Mouse (Mus musculus) myocyte (in vitro differentiated cells): ENCODE results near the gene Napsa.

Source experiments
- CEBPB ChIP-seq: IDR thresholded peaks from 2 replicates; pipeline ENCODE4 v1.6.1; 2011; ENCODE audit warnings: mild to moderate bottlenecking, moderate library complexity; ENCODE audit not compliant: poor library complexity, insufficient read depth, severe bottlenecking
- E2F4 ChIP-seq: IDR thresholded peaks from one replicate; pipeline ENCODE4 v1.6.1; 2011; ENCODE audit warnings: mild to moderate bottlenecking, control low read depth, moderate library complexity; ENCODE audit not compliant: insufficient read depth
- MAX ChIP-seq: IDR thresholded peaks from one replicate; pipeline ENCODE4 v1.6.1; 2011; ENCODE audit warnings: low read depth, mild to moderate bottlenecking, control low read depth
- MYOD1 ChIP-seq, 3 experiments: IDR thresholded peaks; one replicate each; pipeline ENCODE4 v1.6.1; 2011; ENCODE audit warnings: control low read depth in 2 of 3, low read depth in 2 of 3, mild to moderate bottlenecking in 2 of 3, moderate library complexity in 1 of 3; ENCODE audit not compliant: insufficient read length in 2 of 3, control insufficient read depth in 1 of 3
- MYOG ChIP-seq, 3 experiments: IDR thresholded peaks; one replicate each; pipeline ENCODE4 v1.6.1; 2011; ENCODE audit warnings: control low read depth in 2 of 3, low read depth in 2 of 3, mild to moderate bottlenecking in 2 of 3; ENCODE audit not compliant: insufficient read length in 2 of 3, control insufficient read depth in 1 of 3, insufficient read depth in 1 of 3
- POLR2A ChIP-seq: IDR thresholded peaks from one replicate; pipeline ENCODE4 v1.6.1; 2011; ENCODE audit warnings: low read depth, mild to moderate bottlenecking, control low read depth, moderate library complexity; ENCODE audit not compliant: insufficient read length
- POLR2AphosphoS2 ChIP-seq: IDR thresholded peaks from one replicate; pipeline ENCODE4 v1.6.1; 2011; ENCODE audit warnings: low read depth, control low read depth; ENCODE audit not compliant: insufficient read length
- SRF ChIP-seq: IDR thresholded peaks from one replicate; pipeline ENCODE4 v1.6.1; 2011; ENCODE audit warnings: low read depth; ENCODE audit not compliant: control insufficient read depth, insufficient read length
- TCF12 ChIP-seq: IDR thresholded peaks from one replicate; pipeline ENCODE4 v1.6.1; 2011; ENCODE audit warnings: mild to moderate bottlenecking, control low read depth; ENCODE audit not compliant: poor library complexity, insufficient read depth, severe bottlenecking
- TCF3 ChIP-seq: IDR thresholded peaks from one replicate; pipeline ENCODE4 v1.6.1; 2011; ENCODE audit warnings: low read depth, control low read depth; ENCODE audit not compliant: insufficient read length
- USF1 ChIP-seq: IDR thresholded peaks from one replicate; pipeline ENCODE4 v1.6.1; 2011; ENCODE audit warnings: low read depth, mild to moderate bottlenecking, control low read depth, moderate library complexity

- TF ChIP-seq POLR2A (no peak), MAX (no peak), POLR2AphosphoS2 (no peak), TCF3 (no peak), USF1 (no peak), CEBPB (no peak), TCF12 (no peak), E2F4 (no peak), SRF (no peak), MYOG (IDR thresholded peaks at IDR 0.05; ENCODE audit: control insufficient read depth in 1 of 3, insufficient read depth in 1 of 3, insufficient read length in 2 of 3, low read depth in 2 of 3) (no peak), MYOD1 (IDR thresholded peaks at IDR 0.05; ENCODE audit: control insufficient read depth in 1 of 3, insufficient read length in 2 of 3, low read depth in 2 of 3) (no peak)
These were observed 23.0 kb downstream of the Napsa start for GRCm38 (mm10) chr7:44595131-44595561.
